Mouse (Mus musculus): ENCODE data around the gene Vps4b.
A peak's percentile ranks its signal among the peaks of the same experiment; 100 is the strongest.

Gene Vps4b

GRCm38 (mm10) chr1:106796542-106796924 lies at the start of gene Vps4b:
Gene Vps4b (minus strand): TSS chr1:106796728.
- DNase-seq (ENCODE audit: low spot score): peak; percentile 98

DNA sequence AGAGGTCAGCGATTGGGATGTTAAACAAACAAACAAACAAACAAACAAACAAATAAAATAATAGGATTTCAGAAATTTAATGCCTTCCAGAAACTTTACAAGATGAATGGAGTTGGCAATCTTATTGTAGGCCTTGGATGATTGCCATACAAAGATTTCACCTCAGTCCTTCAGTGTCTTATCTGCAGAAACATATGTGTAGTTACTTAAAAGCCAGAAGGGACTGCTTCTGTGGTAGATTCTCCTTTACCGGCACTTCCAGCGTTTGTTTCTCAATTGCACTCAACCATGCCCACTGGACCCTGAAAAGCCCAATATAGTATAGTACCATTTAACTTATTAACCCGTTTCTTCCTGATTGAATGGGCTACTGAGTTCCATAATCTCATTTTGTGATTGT lies 32.3 kb upstream of the Vps4b start:
- no peak for DNase-seq (ENCODE audit: low spot score)

DNA sequence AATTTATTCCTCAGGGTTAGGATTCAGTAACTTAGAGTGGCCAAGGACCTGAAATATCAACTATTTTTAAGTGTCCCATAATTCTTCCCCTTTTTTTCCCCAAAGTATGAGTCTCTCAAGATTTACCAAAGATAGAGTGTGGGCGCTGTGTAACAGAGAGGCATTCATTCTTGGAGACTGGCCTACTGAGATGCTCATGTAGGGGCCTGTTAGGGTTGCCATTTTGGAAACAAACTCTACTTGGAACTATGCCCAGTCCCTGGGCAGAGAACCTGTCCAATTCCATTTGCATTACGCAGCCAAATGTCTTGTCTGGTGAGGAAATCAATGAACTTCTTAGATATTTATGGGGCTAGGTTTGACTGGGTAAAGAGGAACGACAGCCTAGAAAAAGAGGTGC lies 25.8 kb upstream of the Vps4b start:
- DNase-seq (ENCODE audit: low spot score): no peak

DNA sequence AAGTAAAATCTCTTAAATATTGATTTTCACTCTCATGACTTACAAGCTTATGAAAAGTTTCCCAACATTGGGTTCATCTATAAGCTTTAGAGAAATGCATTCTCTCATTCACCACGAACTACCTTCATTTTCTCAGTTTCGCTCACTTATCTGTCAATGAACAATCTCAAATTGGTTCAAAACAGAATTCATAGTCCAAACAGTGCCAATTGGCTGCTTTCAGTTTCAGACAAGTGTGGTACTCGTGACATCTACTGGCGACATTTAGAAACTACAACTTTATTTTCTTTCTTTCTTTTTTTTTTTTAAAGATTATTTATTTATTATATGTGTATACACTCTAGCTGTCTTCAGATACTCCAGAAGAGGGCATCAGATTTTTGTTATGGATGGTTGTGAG lies 21.8 kb upstream of the Vps4b start:
- peak; percentile 44 for DNase-seq (ENCODE audit: low spot score)

GRCm38 (mm10) chr1:106816766-106817165 lies 20.2 kb upstream of the Vps4b start:
- no peak for DNase-seq (ENCODE audit: low spot score)

DNA sequence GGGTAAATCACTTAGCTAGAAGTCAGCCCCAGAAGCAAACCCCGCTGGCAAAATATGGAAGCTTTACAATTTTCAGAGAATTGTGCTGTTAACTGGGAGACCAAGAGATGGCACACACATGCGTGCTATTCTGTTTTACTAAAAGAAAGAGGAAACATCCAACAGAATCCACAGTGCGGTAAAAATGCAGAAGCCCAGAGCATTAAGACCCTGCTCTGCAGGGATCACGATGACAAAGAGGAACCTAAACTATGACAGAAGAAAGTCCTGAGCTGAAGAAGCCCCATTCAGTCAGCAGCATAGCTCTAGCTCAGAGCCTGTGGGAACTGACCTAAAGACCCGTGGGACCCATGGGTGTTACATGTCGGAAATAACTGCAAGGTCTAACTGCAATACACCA lies 18.7 kb upstream of the Vps4b start:
- DNase-seq (ENCODE audit: low spot score): no peak

GRCm38 (mm10) chr1:106814864-106815263 lies 18.3 kb upstream of the Vps4b start:
- DNase-seq (ENCODE audit: low spot score): no peak

DNA sequence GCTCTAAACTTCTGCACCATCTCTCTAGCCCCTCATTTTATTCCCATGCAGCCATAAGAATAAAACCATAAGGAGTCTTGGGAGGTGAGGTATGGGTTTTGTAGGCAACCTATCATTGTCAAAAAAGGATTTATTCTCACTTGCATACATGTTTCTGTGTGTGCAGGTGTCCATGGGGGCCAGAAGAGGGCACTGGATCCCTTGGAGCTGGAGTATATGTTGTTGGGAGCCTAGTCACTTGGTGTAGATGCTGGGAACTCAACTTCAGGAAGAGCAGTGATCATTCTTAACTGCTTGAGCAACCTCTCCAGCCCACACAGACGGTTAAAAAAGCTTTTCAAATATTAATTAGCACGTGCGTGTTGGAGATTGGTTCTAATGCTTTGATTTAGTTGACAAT lies 3.4 kb upstream of the Vps4b start:
- no peak for DNase-seq (ENCODE audit: low spot score)

GRCm38 (mm10) chr1:106799406-106799805 lies 2.9 kb upstream of the Vps4b start:
- no peak for DNase-seq (ENCODE audit: low spot score)

DNA sequence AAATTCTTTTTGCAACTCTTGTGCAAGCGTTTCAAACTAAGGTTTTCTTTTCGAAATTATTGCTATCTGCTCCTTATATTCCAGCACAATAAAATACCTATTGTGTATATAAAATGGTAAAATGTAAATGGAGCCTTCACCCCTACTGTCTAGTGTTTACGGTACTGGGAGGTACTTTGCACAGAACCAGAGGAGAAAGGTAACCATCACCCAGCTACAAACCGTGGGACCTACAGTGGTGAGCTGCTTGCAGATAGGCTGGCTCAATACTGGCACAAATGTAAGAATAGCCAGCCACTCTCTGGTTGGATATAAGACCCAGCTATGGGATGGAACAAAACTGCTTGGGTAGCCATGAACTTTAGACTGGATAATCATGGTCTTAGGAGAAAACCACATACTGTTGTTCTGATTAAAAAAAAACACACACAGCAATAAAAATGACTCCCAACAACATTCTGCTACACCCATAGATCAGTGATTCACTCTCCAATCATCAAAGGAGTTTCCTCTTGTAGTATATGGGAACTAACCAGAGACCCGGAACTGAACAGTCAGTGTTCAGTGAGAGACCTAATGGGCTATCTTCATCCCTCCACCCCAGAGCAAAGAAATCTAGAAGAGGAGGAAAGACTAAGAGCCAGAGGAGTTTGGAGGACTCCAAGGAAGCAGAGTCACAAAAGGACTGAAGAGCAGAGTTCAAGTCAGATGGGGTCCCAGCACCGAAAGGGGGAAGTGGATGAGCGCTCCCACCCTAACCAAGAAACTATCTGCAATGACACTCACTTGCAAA lies 655 bp upstream of the Vps4b start:
- DNase-seq (ENCODE audit: low spot score): no peak

DNA sequence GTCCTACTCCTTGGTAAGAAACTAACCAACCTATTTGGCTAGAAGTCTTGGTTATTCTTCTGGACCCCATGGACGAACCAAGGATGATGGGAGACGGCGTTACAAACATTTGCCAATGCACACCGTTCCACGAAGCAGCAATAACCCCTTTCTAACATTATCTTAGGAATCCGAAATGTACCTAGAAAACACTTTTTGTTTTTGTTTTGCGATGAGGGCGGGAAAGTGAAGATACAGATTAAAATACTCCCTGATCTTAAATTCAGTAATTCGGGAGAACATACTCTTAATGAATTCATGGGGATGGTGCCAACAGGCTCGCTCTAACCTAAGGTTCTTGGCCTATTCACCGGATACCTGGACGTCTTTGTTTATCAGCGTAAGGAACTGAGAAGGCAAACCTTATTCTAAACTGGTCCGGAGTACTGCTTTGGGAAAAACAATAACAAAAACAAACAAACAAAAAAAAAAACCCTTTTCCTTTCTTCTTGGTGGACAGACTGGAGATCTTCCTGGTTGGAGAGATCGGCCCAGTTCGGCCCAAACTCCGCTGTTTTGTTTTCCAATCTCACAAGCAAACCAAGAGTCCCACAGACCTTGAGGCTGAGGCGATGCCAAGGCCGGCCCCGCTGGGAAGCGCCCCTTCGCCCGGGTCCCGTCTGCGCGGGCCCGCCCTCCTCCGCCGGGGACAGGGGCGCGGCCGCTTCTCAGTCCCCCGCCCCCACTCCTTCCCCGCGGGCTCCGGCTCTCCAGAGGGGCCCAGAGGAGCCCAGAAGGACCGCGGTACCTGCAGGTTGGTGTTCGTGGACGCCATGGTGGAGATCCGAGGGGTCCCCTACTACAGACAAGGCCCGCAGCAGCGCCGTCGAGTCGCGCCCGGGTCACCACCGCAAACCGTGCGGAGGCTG lies 640 bp downstream of the Vps4b start:
- no peak for DNase-seq (ENCODE audit: low spot score)

DNA sequence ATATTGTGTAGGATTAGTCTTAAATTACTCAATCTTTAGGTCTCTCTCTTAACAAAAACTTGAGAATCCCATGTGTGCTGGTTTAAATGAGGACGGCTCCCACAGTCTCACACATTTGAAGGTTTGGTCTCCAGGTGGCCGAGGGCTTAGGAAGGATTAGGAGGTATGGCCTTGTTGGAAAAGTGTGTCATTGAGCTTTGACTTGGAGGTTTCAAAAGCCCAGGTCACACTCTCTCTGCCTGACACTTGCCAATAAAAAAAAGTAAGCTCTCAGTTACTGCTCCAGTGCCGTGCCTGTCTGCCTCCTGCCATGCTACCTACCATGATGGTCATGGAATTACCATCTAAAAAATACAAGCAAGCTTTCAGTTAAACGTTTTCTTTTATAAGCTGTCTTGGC lies 21.6 kb downstream of the Vps4b start:
- DNase-seq (ENCODE audit: low spot score): no peak

GRCm38 (mm10) chr1:106774092-106774491 lies 22.4 kb downstream of the Vps4b start:
- no peak for DNase-seq (ENCODE audit: low spot score)

- DNase-seq (ENCODE audit: low spot score): no peak
Observed at GRCm38 (mm10) chr1:106768773-106769172, 27.8 kb downstream of the Vps4b start.

DNA sequence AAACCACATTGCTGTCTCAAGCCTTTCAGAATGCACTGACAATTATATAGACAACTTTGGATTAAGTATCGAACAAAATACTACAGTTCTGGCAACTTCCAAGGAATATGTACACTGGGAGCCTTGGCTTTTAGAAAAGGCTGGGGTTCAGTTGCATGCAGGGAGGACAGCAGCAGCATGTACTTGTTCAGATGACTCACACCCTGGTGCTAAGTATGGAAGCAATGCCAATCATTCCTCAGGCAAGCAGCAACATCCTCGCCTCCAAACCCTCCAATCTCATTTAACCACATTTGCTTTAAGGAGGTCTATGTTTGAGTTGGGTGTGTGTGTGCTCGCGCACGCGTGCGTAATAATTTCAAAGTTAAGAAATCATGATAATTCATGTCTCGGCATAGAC lies 30.8 kb downstream of the Vps4b start:
- no peak for DNase-seq (ENCODE audit: low spot score)

DNA sequence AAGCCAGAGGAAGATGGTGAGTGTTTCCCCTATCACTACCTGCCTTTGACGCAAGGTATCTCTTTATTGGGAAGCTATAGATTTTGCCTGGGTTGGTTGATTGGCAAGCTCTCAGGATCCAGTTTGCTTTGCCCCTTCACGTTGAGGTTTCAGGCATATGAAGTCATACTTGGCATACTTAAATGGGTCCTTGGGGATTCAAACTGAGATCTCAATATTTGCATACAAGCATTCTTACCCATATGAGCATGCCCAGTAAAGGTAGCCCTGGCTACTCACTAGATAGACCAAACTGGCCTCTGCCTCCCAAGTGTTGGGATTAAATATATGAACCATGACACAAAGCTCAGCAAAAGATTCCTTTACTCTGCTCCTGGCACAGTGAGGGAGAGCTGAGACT lies 31.7 kb downstream of the Vps4b start:
- no peak for DNase-seq (ENCODE audit: low spot score)

- no peak for DNase-seq (ENCODE audit: low spot score)
Observed at GRCm38 (mm10) chr1:106764281-106764680, 32.2 kb downstream of the Vps4b start.

DNA sequence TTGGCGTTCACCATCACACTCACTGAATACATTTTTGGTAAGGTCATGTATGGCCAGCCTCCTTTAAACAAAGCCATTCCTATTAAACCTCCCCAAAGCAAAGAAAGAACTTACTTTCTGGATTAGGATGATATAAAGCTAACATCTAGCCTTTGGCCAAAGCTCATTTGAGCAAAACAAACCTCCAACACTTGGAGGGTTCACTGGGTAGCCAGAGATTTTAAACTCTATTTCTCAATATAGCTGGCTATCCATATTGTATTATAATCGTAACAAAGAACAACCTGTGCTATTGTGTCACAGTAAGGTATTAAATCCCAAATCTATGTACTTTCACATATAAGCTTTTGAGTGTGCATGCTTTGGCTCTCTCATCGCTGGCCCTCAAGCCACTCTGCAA lies 35.8 kb downstream of the Vps4b start:
- DNase-seq (ENCODE audit: low spot score): no peak

DNA sequence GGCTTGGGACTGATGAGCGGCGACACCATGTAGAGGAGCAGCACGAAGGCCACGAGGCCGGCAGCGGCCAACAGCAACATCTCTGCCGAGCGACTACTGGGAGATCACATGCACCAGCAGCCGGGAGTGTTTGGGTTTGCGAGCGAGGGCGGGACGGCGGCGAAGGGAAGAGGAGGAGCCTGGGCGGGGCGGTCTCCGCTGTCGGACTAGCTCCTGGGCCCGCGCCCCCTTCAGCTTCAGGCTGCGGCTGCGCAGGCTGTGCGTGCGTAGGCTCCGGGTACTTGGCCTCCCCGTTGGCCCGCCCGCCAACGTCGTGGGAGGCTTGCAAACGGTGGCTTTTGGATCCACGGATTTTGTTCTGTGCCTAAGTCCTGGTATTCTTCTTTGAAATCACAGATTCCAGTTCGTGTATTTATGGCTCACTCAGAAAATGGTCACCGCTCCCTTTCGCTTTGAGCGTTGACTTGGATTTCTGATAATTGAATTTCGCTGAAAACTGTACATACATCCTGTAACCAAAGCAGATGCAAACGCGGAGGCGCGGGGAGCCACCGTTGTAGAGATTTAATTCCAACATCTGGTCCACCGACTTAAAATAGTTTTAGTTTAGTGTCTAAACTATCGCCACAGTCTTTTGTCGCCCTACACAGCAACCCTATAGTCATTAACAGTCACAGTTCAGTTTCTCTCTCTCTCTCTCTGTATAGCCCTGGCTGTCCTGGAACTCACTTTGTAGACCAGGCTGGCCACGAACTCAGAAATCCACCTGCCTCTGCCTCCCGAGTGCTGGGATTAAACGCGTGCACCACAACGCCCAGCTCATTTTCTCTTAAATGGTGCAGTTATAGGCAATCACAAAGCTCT lies 36.7 kb downstream of the Vps4b start, which contains the start of gene Kdsr:
Gene Kdsr (minus strand): TSS at position 156 of the 864 bp plus-strand sequence.
- peak; percentile 97 for DNase-seq (ENCODE audit: low spot score)

GRCm38 (mm10) chr1:106758734-106759571 lies 37.6 kb downstream of the Vps4b start:
- peak; percentile 17 for DNase-seq (ENCODE audit: low spot score)

- no peak for DNase-seq (ENCODE audit: low spot score)
Observed at GRCm38 (mm10) chr1:106756633-106757032, 39.9 kb downstream of the Vps4b start.
